Mouse (Mus musculus) small intestine, adult 2 months (tissue): ENCODE results near the gene Tmem38b.

Source experiments
- CTCF ChIP-seq: fragments of 200-500 bp; IDR thresholded peaks from 2 replicates; pipeline ENCODE4 v1.5.1; 2012; ENCODE audit warnings: low read depth, mild to moderate bottlenecking, control low read depth, inconsistent platforms, low read length, moderate library complexity, mixed read lengths; ENCODE audit not compliant: insufficient replicate concordance, insufficient read length; ENCODE audit errors: extremely low read depth
- POLR2A ChIP-seq: fragments of 200-500 bp; IDR thresholded peaks from 2 replicates; pipeline ENCODE4 v1.6.1; 2012; ENCODE audit warnings: low read depth, mild to moderate bottlenecking, control low read depth, inconsistent platforms, low read length, moderate library complexity

GRCm38 (mm10) chr4:53886342-53887088 lies 60.7 kb downstream of the Tmem38b start:
- TF ChIP-seq CTCF (no peak), POLR2A (no peak)
